Mouse (Mus musculus) gastrocnemius, postnatal 10 days (tissue): ENCODE results near the gene Zfp52. TPM values are rescaled to one million over a fixed set of nuclear protein-coding genes. Genes with fewer than 3 reads are reported as not detected.

ENCODE experiments used
- DNase-seq: peaks from one replicate; pipeline ENCODE4 v3.0.0; 2021; ENCODE audit warnings: mixed read lengths
- long read RNA-seq, 2 experiments: library from polyadenylated mRNA; stranded (forward); transcript quantifications; one replicate each; pipeline ENCODE4 v2.0.0; 2021
- total RNA-seq, 2 experiments: library from RNA; stranded (reverse); gene quantifications; 2 replicates each; pipeline ENCODE4 v1.2.3; 2021

Zfp52 gene
- total RNA-seq: 1 to 10 TPM; 3.3 to 4.5 TPM
- long read RNA-seq, experiment 1, partial matches to known transcripts: 0 of 2 reads
- long read RNA-seq, experiment 1, other reads (novel, unspliced or antisense): 1 of 2 reads
- long read RNA-seq, experiment 2, partial matches to known transcripts: 0 of 4 reads
- long read RNA-seq, experiment 2, other reads (novel, unspliced or antisense): 3 of 4 reads

GRCm38 (mm10) chr17:21535096-21536001 lies at the start of gene Zfp52:
Gene Zfp52, plus strand, starts transcription at chr17:21535539.
- peak; percentile 49 for DNase-seq

DNA sequence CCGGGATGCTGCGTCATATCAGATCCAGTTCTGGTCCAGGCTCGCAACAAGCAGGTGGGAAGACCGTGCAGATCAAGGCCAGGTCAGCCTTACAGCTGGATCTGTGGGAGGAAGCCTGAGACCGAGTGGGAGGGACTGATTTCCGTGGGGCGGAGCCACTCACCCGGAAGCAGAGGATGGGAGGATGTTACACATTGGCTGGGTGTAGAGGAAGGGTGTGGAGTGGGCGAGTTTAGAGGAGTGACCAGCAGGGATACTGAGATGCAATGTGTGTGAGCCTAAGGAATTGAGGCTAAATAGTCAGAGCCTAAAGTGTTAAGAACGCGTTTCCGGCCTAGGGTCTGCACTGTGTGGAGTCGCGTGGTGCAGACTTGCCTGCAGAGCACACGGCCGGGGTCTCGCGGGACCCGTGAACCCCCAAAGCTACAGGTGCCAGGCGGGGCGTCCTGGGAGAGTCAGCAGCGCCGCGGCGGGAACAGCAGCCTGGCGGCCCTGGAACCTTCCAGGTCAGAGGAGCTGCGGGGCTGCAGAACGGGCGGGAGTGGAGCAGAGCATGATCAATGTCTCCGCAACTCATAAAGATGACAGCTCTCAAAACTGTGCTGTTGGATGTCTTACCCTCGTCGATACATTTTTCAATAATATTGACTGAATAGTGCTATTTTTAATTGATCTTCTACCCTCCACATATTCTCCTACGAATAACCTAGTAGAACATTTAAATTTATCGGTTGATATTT lies 46.4 kb upstream of the Zfp52 start, which contains the start of gene Zfp53:
Gene Zfp53 (plus strand): TSS at position 239 of the 740 bp plus-strand sequence.
- DNase-seq: peak; percentile 71

- DNase-seq: no peak
These were observed 45.8 kb upstream of the Zfp52 start for GRCm38 (mm10) chr17:21489500-21490001.

DNA sequence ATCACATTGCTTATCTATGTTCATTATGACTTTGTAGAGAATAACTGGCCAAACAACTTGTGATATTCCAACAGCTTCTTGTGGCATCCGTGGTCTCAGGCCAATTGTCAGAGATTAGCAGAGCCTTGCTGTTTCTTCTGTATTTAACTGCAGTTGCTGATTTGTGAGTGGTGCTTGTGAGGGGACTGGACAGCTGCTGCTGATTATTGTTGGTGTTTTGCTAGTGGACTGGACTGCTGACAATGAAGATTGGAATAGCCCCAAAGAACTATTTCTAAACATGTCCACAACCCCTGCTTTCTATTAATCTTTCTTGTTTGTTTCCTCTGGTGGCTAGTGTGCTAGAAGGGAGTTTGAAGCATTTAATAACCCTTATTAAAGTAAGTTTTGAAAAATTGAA lies 34.0 kb upstream of the Zfp52 start:
- DNase-seq: no peak

DNA sequence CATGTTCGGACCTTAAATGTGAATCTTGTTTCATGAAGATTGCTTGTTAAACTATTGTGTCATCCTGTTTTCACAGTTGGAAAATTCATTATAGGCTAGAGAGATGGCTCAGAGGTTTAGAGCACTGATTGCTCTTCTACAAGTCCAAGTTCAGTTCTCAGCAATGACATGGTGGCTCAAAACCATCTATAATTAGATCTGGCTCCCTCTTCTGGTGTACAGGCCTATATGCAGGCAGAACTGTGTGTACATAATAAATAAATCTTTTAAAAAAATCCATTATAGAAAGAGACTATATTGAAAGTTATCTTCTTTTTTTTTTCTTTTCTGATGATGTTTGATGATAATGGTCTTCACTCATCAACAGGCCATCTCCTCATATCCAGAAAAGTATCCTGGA lies 30.8 kb upstream of the Zfp52 start:
- DNase-seq: no peak

- DNase-seq: no peak
These were observed 29.1 kb upstream of the Zfp52 start for GRCm38 (mm10) chr17:21506258-21506657.

GRCm38 (mm10) chr17:21509756-21510155 lies 25.6 kb upstream of the Zfp52 start:
- DNase-seq: no peak

- DNase-seq: peak; percentile 26
These were observed 19.8 kb upstream of the Zfp52 start for GRCm38 (mm10) chr17:21515403-21516105.

DNA sequence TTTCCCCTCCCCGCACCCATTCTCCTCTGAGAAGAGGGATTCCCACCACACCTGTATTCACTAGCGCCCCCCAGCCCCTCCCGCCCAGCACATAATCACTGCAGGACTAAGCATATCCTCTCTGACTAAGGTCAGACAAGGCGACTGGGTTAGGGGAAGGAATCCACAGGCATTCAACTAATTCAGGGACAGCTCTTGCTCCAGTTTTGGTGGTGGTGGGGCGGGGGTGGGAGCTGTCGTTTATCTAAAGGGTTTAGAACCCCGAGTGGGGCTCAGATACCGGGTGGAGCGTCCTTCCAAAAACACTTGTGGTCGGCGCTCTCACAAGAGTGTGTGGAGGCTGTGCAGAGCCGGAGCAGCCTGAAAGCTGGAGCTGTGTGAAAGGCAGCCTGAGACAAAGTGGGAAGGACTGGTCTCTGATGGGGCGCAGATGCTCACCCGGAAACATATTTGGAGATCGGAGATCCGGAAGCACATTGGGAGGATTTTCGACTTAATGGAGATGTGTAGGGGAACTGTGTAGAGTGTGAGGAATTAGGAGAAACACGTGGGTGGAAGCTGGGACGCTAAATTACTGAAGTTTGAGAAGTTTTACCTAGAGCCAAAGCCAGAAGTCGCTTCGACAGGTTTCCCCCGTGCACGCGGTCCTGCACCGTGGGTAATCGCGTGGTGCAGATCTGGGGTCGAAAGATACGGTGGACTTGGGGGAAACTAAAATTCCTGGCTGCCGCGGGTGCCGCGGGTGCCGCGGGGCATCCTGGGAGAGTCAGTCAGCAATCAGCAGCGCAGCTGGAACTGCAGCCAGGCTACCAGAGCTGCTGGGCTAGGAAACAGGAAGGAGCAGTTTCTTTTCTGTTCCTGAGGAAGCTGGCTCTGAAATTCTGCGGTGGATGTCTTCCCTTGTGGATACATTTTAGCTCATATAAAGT lies 18.9 kb upstream of the Zfp52 start:
- peak; percentile 69 for DNase-seq

DNA sequence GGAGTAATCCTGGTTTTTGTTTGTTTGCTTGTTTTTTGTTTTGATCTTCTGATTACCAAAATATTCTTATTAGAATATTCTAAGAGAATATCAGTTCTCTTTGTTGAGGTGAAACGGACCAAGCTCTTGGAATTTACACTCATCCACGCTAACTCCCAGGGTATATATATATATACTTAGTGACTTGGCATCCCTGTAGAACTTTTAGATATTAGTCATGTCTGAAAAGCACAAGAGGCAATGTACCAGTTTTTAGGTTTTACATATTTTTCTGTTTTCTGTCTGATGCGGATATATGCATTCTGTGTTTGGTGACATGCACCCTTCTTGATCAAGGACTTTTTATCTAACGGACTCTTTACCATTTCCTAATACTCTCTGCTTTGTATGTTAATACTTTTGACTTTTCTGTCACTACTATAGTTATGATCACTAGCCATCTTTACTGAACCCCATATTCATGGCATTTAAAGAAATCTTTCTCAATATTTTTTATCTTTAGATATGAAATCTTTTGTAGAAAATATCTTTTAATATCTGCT lies 18.1 kb upstream of the Zfp52 start:
- no peak for DNase-seq

GRCm38 (mm10) chr17:21526270-21526669 lies 9.1 kb upstream of the Zfp52 start:
- no peak for DNase-seq

- no peak for DNase-seq
These were observed 4.6 kb upstream of the Zfp52 start for GRCm38 (mm10) chr17:21530645-21531330.

DNA sequence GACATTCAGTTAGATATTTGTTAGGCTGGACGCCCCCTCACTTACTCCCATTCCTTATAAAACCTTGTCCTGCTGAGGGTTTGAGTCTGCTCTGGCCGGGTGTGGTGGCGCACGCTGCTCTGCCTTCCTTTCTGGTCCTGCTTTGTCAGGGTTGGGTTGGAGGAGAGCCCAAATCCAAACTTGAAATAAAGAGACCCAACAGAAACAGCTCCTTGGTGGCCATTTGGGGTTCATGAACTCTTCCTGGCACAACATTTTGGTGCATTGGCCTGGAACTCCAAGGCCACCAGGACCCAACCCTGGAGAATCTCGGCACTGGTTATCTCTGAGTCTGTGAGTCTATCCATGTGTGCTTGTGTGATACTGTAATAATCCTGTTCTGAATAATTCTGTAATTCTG lies 3.7 kb upstream of the Zfp52 start:
- no peak for DNase-seq

GRCm38 (mm10) chr17:21532101-21532951 lies 3.0 kb upstream of the Zfp52 start:
- DNase-seq: peak; percentile 72

GRCm38 (mm10) chr17:21533961-21534360 lies 1.4 kb upstream of the Zfp52 start:
- no peak for DNase-seq

- DNase-seq: no peak
These were observed 761 bp upstream of the Zfp52 start for GRCm38 (mm10) chr17:21534460-21535095.

GRCm38 (mm10) chr17:21536096-21536495 lies 757 bp downstream of the Zfp52 start:
- no peak for DNase-seq

- no peak for DNase-seq
These were observed 1.3 kb downstream of the Zfp52 start for GRCm38 (mm10) chr17:21536676-21537075.
